Mouse (Mus musculus) lung, postnatal 25 days (tissue): Measurements from ENCODE around the gene Bcar3.
"Not testable (repeated sequence)": the region's sequence is repeated elsewhere in the genome, so short reads cannot be mapped to it uniquely, and the experiment has no call there.

Experiments used
- DNase-seq: peaks from one replicate; pipeline ENCODE4 v3.0.0; 2022; ENCODE audit warnings: low spot score

Gene Bcar3

DNA sequence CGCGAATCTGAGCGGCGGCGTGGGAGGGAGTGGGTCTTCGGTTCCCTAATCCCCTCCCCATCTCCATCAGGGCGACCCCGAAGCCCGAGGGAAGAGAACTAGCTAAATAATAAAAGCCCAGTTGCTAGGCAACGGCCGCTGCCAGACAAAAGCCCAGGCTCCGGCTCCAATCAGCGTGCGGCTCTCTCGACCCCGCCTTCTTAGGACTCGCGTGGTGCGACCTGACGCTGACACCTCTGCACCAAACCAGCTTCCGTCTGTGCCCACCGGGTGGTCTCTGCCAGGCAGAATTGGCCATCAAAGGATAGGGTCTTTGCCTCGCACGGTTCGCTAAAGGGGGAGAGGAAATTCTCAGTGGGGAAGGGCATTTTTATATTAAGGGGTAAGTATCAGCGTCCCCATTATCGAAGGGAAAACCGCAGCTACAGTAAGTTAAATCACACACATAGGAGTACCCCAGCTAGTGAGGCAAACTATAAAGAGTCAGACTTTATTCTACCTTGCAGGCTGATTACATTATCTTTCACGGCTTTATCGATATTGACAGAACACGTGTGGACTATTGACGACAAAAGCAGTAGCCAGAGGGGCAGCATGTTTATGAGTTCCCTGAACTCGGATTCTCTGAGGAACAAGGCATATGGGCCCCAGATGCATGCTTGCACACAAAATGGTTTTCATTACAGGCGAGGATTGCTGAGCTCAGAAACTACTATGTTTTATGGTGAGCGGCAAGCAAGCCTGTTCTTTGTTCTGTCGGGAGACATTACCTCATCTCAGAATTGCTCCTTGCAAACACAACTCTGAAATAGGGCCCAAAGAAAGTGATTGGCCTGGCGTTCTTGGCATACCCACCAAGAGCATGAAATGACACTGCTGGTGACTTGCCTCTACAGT is at the start of gene Bcar3:
Gene Bcar3, plus strand, starts transcription at position 183 of the 897 bp plus-strand sequence.
- DNase-seq, result peak; percentile 94

GRCm38 (mm10) chr3:122244759-122245158 is 49.2 kb upstream of the Bcar3 start:
- no peak for DNase-seq

DNA sequence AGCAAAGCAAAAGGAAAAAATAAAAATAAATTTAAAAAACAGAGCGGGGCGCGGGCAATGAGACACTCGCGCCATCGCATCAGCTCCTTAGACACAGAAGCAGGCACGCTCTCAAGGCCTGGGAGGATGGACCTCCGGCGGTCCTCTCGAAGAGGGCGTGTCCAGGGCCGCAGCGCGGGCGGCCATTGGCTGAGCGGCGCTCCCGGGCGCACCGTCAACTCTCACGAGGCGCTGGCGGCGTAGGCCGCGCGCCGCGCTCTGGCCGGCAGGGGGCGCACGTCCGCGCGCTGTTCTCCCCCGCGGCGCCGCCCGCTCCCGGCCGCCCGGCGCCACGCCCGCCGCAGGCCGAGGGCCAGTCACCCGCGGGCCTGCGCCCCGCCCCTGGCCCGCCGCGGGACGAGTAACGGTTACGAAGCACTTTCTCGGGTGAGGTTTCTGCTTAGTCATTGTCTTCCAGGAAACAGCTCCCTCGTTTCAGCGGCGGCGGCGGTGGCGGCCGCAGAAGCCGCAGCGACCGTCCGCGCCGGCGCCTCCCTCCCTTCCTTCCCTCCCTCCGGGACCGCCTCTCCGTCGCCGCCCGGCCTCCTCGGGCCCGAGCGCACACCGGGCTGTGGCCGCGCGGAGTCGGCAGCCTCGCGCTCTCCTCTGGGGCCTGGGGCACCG is 48.6 kb upstream of the Bcar3 start, which contains the start of gene Gclm:
Gene Gclm, plus strand, starts transcription at position 343 of the 663 bp plus-strand sequence.
- DNase-seq, result peak; percentile 94

GRCm38 (mm10) chr3:122245878-122246332 is 48.0 kb upstream of the Bcar3 start:
- peak; percentile 50 for DNase-seq

- DNase-seq, result no peak
Observed at GRCm38 (mm10) chr3:122246406-122246805, 47.5 kb upstream of the Bcar3 start.

DNA sequence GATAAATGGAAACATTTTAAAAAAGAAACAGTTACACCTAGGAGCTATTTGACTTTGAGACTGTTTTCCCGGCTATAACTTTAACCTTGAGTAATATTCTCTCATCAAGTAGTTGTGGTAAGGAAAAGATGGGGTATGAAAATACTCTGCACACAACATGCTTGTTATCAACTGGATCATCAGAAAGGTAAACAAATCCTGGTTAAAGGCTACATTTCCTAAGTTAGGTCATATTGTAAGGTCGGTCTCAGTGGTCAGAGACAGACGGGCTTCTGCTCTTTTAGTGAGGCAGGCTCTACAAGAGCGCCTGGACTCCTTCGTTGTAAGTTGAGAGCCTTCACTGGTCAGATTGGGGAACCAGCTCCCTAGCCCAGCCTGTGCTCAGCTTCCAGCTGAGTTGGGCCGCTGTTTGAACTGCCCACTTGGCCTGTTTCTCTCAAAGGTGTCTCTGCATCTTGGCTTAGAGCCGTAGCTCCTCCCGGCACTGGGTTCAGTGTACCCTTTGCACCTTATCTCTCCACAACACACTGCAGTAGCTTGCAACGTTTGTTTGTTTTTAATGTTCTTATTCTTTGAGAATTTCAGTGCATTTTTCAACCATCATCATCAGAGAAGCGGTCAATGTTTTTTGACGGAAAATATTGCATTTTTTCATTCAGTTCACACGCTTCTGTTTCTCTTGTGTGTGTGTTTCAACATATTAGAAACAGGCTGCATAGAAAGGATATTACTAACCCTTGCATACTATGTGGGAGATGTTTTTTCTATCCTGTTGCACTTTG is 46.8 kb upstream of the Bcar3 start:
- no peak for DNase-seq

- no peak for DNase-seq
Observed at GRCm38 (mm10) chr3:122247768-122248100, 46.2 kb upstream of the Bcar3 start.

- no peak for DNase-seq
Observed at GRCm38 (mm10) chr3:122252466-122253253, 41.3 kb upstream of the Bcar3 start.

DNA sequence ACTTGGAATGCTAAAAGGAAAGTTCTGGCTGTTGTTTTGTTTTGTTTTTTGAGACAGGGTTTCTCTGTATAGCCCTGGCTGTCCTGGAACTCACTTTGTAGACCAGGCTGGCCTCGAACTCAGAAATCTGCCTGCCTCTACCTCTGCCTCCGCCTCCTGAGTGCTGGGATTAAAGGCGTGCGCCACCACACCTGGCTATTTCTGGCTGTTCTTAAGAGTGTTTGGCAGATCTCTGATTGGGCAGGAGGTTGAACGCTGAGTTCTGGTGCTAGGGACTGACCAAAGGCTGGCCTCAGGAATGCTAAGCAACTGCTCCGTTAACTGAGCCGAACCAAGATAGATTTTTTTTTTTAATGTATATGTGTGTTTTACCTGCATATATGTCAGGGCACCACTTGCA is 39.9 kb upstream of the Bcar3 start:
- DNase-seq, result not testable (repeated sequence)

DNA sequence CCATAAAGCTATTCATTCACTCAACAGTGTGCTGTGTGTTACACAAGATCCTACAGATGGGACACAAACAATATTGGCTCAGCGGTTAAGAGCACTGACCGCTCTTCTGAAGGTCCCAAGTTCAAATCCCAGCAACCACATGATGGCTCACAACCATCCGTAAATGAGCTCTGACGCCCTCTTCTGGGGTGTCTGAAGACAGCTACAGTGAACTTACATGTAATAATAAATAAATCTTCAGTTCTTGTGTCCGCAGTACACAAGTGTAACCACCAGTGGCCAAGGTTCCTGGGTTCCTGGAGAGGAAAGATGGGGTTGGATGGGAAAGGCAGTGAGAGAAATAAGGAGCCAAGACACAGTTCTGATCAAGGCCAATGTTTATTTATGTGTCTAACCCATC is 23.9 kb upstream of the Bcar3 start:
- no peak for DNase-seq

DNA sequence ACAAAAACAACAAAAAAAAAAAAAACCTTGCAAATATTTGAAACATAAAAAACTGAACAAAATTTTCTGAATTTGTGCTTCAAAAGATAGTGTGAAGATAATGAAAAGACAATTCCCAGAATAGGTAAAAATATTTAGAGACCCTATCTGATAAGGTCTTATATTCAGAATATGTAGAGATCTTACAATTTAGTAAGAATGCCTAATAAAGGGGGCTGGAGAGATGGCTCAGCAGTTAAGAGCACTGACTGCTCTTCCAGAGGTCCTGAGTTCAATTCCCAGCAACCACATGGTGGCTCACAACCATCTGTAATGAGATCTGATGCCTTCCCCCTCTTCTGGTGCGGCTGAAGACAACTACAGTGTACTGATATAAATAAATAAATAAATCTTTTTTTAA is 21.4 kb upstream of the Bcar3 start:
- not testable (repeated sequence) for DNase-seq

DNA sequence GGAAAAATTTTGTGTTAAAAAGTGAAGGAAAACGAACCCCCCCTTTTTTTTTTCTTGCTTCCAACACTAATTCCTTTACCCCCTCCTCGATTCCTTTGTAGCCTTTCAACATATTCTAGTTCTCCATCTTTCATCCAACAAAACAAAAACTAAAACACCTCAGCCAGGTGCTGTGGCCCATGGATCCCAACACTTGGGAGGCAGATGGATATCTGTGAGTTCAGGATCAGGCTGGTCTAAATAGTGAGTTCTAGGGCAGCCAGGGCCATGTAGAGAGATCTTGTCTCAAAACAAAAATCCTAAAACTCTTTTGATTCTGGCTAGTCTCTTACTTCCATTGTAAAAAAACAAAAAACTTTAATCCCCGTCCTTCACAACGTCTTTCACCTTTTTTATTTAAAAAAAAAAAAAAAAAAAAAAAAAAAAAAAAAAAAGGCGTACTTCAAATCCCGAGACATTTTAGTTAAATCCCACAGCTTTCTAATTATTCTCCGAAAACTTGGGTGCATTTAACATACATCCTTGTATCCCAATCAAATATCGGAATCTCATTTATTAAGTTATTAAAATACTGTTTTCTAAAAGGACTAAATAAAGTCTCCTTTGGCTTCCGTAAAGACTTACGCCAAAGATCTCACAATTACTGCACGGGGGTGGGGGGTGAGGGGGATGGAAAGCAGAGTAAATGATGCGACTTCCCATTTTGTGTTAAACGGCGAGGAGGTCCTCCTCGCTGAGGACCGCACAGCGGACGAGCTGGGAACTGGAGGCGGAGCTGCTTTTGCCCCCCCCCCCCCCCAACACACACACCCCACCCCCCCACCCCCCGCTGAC is 20.3 kb upstream of the Bcar3 start:
- no peak for DNase-seq

DNA sequence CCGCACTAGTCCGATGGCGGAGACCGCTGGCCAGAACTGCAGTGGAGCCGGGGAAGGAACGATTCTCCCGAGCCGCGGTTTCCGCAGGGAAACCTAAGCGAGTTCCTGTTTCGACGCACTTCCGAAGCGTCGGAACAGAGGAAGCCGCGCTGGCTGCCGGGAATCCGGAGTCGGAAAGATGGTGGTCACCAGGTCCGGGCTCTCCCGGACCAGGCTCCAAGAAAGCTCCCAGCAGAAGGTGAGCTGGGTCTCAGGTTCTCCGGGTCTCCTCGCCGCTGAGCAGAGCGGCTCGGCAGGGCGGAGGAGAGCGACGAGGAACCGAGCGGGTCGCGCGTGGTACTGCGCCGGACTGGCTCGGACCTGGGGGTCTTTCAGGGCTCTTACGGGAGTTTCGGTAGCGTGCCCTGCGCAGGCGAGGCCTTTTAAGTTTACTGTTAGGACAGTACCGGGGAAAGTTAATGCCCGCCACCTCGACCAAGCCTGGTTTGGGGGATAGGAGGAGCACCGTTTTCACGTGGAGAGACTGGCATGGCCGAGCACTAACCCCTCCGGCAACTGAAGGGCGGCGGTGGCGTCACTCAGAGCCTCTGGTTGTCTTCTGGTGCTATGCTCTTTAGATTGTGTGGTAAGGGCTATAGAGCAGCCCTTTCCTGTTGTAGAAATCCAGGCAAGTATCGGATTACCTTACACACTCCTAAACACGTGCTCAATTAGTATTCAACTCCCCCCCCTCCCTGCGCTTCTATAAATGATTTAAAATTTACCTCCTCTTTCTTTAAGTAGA is 19.5 kb upstream of the Bcar3 start, which contains the start of gene Dnttip2:
Gene Dnttip2, plus strand, starts transcription at position 148 of the 784 bp plus-strand sequence.
- DNase-seq, result peak; percentile 93

DNA sequence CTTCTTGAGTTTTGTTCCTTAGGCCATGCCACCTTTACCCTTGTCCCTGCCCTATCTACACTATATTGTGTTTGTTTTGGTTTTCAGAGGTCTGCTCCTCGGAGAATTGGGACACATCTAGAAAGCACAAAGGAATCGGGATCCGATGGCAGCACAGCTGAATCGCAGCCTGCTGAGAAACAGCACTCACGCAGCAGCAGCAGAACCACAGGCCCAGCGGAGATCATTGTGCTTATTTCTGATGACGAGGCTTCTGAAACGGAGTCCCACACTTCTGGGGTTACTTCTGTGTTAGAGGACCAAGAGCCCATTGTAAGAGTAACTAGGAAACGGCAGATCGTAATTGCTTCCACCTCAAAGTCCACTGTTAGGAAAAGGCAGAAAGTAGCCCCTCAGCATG is 18.8 kb upstream of the Bcar3 start:
- no peak for DNase-seq

DNA sequence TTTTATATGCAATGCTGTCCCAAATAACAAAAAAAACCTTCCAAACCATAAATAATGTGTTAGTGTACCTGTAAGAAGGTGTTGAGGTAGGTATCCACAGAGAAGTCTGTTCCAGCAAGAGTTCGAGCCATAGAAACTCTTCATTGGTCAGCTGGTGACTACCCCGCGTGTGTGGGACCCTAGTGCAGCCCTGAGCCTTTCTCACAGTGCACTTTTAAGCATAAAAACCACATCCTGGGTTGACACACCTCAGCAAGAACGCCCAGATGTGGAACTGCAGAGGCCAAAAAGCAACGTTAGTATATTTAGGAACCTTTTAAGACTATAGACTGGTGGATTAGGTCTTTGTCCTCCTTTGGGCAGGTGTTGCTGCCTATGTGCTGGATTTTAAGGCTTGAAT is 6.7 kb upstream of the Bcar3 start:
- no peak for DNase-seq

DNA sequence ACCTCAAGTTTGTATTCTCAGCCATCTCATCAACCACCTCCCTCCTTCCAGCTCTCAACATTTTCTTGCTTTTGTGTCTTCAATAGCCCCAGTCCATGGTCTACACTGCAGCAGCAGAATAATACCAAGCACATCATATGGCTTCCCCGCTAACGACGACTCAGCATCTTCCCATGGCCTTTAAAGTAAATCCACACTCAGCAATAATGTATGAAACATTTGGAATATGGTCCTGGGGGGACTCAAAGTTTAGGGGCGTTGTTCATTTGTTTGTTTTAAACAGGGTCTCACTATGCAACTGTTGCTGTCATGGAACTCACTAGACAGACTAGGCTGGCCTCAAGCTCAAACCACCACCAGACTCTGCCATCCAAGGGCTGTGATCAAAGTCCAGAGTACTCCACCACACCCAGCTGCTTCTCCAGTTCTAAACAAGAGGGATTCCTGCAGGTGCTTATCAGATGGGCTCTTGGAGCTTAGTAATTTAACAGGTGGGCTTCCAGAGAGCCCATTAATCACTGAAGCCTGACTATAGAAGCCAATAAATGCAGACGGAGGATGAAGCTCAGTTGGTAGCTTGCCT is 5.2 kb upstream of the Bcar3 start:
- DNase-seq, result no peak

- DNase-seq, result not testable (repeated sequence)
Observed at GRCm38 (mm10) chr3:122289344-122289743, 4.6 kb upstream of the Bcar3 start.

GRCm38 (mm10) chr3:122290696-122291095 is 3.2 kb upstream of the Bcar3 start:
- DNase-seq, result peak; percentile 72

GRCm38 (mm10) chr3:122291828-122292227 is 2.1 kb upstream of the Bcar3 start:
- DNase-seq, result peak; percentile 26
